Mouse (Mus musculus) splenic B cell, adult 2 months (primary cell): ENCODE results near the gene Crebl2.

Experiments used
- DNase-seq: peaks from one replicate; pipeline ENCODE4 v3.0.0-alpha.2; 2011; ENCODE audit warnings: low read depth, low spot score
- H3K27me3 ChIP-seq: 2 replicates; pipeline ENCODE4 v1.6.1; 2012; ENCODE audit warnings: mild to moderate bottlenecking, low read length, moderate library complexity, mixed read lengths; ENCODE audit not compliant: control insufficient read depth, poor library complexity, insufficient read depth, severe bottlenecking
- H3K36me3 ChIP-seq: 2 replicates; pipeline ENCODE4 v1.6.1; 2012; ENCODE audit warnings: mild to moderate bottlenecking, low read length, moderate library complexity, mixed read lengths; ENCODE audit not compliant: control insufficient read depth, poor library complexity, insufficient read depth, severe bottlenecking

Crebl2 gene

GRCm38 (mm10) chr6:134848197-134848890 lies 18.4 kb downstream of the Crebl2 start:
- H3K36me3 ChIP-seq: peaks cover 5% of the 10 kb centered on the region
- DNase-seq: peak; percentile 58
- no peaks in the 10 kb centered on the region for H3K27me3 ChIP-seq

- Histone ChIP-seq H3K36me3 (peaks cover 8% of the 10 kb centered on the region), H3K27me3 (no peaks in the 10 kb centered on the region)
- no peak for DNase-seq
Observed at GRCm38 (mm10) chr6:134849461-134849860, 19.5 kb downstream of the Crebl2 start.

- H3K36me3 ChIP-seq: peaks cover 8% of the 10 kb centered on the region
- DNase-seq: no peak
Observed at GRCm38 (mm10) chr6:134849985-134850384, 20.0 kb downstream of the Crebl2 start.

GRCm38 (mm10) chr6:134854782-134855181 lies 24.8 kb downstream of the Crebl2 start:
- DNase-seq: no peak
- H3K27me3 ChIP-seq: no peaks in the 10 kb centered on the region

More at GRCm38 (mm10) chr6:134849985-134850384, 20.0 kb downstream of the Crebl2 start:
- no peaks in the 10 kb centered on the region for H3K27me3 ChIP-seq

GRCm38 (mm10) chr6:134855926-134856325 lies 26.0 kb downstream of the Crebl2 start:
- peaks cover 6% of the 10 kb centered on the region; the same call in 1 of the 2 replicates for H3K36me3 ChIP-seq
- no peaks in the 10 kb centered on the region for H3K27me3 ChIP-seq
- no peak for DNase-seq

More at GRCm38 (mm10) chr6:134854782-134855181, 24.8 kb downstream of the Crebl2 start:
- peaks cover 6% of the 10 kb centered on the region; the same call in 1 of the 2 replicates for H3K36me3 ChIP-seq

- no peak for DNase-seq
- H3K27me3 ChIP-seq: no peaks in the 10 kb centered on the region
- no peaks in the 10 kb centered on the region; the same call in 1 of the 2 replicates for H3K36me3 ChIP-seq
Observed at GRCm38 (mm10) chr6:134859021-134859420, 29.1 kb downstream of the Crebl2 start.

GRCm38 (mm10) chr6:134860275-134860674 lies 30.3 kb downstream of the Crebl2 start:
- DNase-seq: no peak
- Histone ChIP-seq H3K27me3 (no peaks in the 10 kb centered on the region), H3K36me3 (no peaks in the 10 kb centered on the region; the same call in 1 of the 2 replicates)

GRCm38 (mm10) chr6:134861386-134861785 lies 31.4 kb downstream of the Crebl2 start:
- Histone ChIP-seq H3K36me3 (no peaks in the 10 kb centered on the region; the same call in 1 of the 2 replicates), H3K27me3 (no peaks in the 10 kb centered on the region)
- no peak for DNase-seq

- Histone ChIP-seq H3K36me3 (no peaks in the 10 kb centered on the region), H3K27me3 (no peaks in the 10 kb centered on the region)
- no peak for DNase-seq
Observed at GRCm38 (mm10) chr6:134862671-134863104, 32.7 kb downstream of the Crebl2 start.

GRCm38 (mm10) chr6:134863146-134863545 lies 33.2 kb downstream of the Crebl2 start:
- Histone ChIP-seq H3K27me3 (no peaks in the 10 kb centered on the region), H3K36me3 (no peaks in the 10 kb centered on the region)
- DNase-seq: peak; percentile 87

GRCm38 (mm10) chr6:134866113-134866512 lies 36.2 kb downstream of the Crebl2 start:
- Histone ChIP-seq H3K27me3 (no peaks in the 10 kb centered on the region), H3K36me3 (peaks cover 1% of the 10 kb centered on the region; the same call in 1 of the 2 replicates)
- DNase-seq: no peak

- no peaks in the 10 kb centered on the region for H3K27me3 ChIP-seq
- no peak for DNase-seq
- peaks cover 1% of the 10 kb centered on the region; the same call in 1 of the 2 replicates for H3K36me3 ChIP-seq
Observed at GRCm38 (mm10) chr6:134867325-134867724, 37.4 kb downstream of the Crebl2 start.

GRCm38 (mm10) chr6:134870209-134870742 lies 40.3 kb downstream of the Crebl2 start:
- no peak for DNase-seq
- Histone ChIP-seq H3K27me3 (no peaks in the 10 kb centered on the region), H3K36me3 (peaks cover 1% of the 10 kb centered on the region; the same call in 1 of the 2 replicates)

GRCm38 (mm10) chr6:134870887-134871286 lies 40.9 kb downstream of the Crebl2 start:
- peaks cover 1% of the 10 kb centered on the region; the same call in 1 of the 2 replicates for H3K36me3 ChIP-seq
- H3K27me3 ChIP-seq: no peaks in the 10 kb centered on the region
- DNase-seq: no peak

- no peak for DNase-seq
- H3K27me3 ChIP-seq: no peaks in the 10 kb centered on the region
- peaks cover 1% of the 10 kb centered on the region; the same call in 1 of the 2 replicates for H3K36me3 ChIP-seq
Observed at GRCm38 (mm10) chr6:134872236-134872635, 42.3 kb downstream of the Crebl2 start.
